Mouse (Mus musculus): ENCODE measurements at regions not wholly inside any gene's neighbourhood (a gene's known extent, or its start where the extent isn't known, plus 50 kb on each side); places are given as distances from the start of the nearest gene placed in this dataset.
A peak's percentile ranks its signal among the peaks of the same experiment; 100 is the strongest.

- no peak for ATAC-seq (ENCODE audit: low FRiP score)
These were observed 98.7 kb upstream of the Cul1 start for GRCm38 (mm10) chr6:47354515-47354914.

GRCm38 (mm10) chr6:47355500-47355899 lies 97.7 kb upstream of the Cul1 start:
- Histone ChIP-seq H3K27ac (no peak overlapping the region), H3K9ac (no peak overlapping the region), H3K36me3 (no peaks in the 10 kb centered on the region), H3K4me2 (no peak overlapping the region), H3K4me3 (no peak overlapping the region), H3K9me3 (no peaks in the 10 kb centered on the region), H3K27me3 (no peaks in the 10 kb centered on the region), H3K4me1 (replicated peaks) (no peaks in the 10 kb centered on the region)
- ATAC-seq (ENCODE audit: low FRiP score), result no peak
- WGBS, result 85% methylated on average over 7 of the region's 7 CpGs

More at GRCm38 (mm10) chr6:47354515-47354914, 98.7 kb upstream of the Cul1 start:
- Histone ChIP-seq H3K4me1 (replicated peaks) (no peaks in the 10 kb centered on the region), H3K9ac (no peak overlapping the region), H3K27me3 (no peaks in the 10 kb centered on the region), H3K4me2 (no peak overlapping the region), H3K27ac (no peak overlapping the region), H3K9me3 (no peaks in the 10 kb centered on the region), H3K4me3 (no peak overlapping the region), H3K36me3 (no peaks in the 10 kb centered on the region)
- 88% methylated on average over 2 of the region's 2 CpGs for WGBS

GRCm38 (mm10) chr6:47356500-47356899 lies 96.7 kb upstream of the Cul1 start:
- ATAC-seq (ENCODE audit: low FRiP score), result no peak
- H3K9me3 ChIP-seq, result no peaks in the 10 kb centered on the region

GRCm38 (mm10) chr6:47358686-47359085 lies 94.5 kb upstream of the Cul1 start:
- H3K9me3 ChIP-seq, result no peaks in the 10 kb centered on the region
- no peak overlapping the region for H3K4me3 ChIP-seq
- H3K9ac ChIP-seq, result no peak overlapping the region
- H3K4me1 ChIP-seq (replicated peaks), result no peaks in the 10 kb centered on the region
- no peak overlapping the region for H3K27ac ChIP-seq
- WGBS, result 48% methylated on average over 2 of the region's 2 CpGs
- no peak overlapping the region for H3K4me2 ChIP-seq
- no peak for ATAC-seq (ENCODE audit: low FRiP score)
- H3K27me3 ChIP-seq, result no peaks in the 10 kb centered on the region
- no peaks in the 10 kb centered on the region for H3K36me3 ChIP-seq

More at GRCm38 (mm10) chr6:47356500-47356899, 96.7 kb upstream of the Cul1 start:
- no peak overlapping the region for H3K27ac ChIP-seq
- no peaks in the 10 kb centered on the region for H3K4me1 ChIP-seq (replicated peaks)
- no peak overlapping the region for H3K4me3 ChIP-seq
- 77% methylated on average over 7 of the region's 7 CpGs for WGBS
- H3K27me3 ChIP-seq, result no peaks in the 10 kb centered on the region
- no peak overlapping the region for H3K4me2 ChIP-seq
- H3K36me3 ChIP-seq, result no peaks in the 10 kb centered on the region
- no peak overlapping the region for H3K9ac ChIP-seq

GRCm38 (mm10) chr6:47364002-47364401 lies 89.2 kb upstream of the Cul1 start:
- no peak for ATAC-seq (ENCODE audit: low FRiP score)
- H3K4me2 ChIP-seq, result no peak overlapping the region
- H3K36me3 ChIP-seq, result no peaks in the 10 kb centered on the region
- no peaks in the 10 kb centered on the region for H3K9me3 ChIP-seq
- H3K4me3 ChIP-seq, result no peak overlapping the region
- peaks cover 29% of the 10 kb centered on the region for H3K4me1 ChIP-seq (replicated peaks)
- 97% methylated on average over 1 of the region's 1 CpGs for WGBS
- H3K27me3 ChIP-seq, result no peaks in the 10 kb centered on the region
- H3K9ac ChIP-seq, result no peak overlapping the region
- no peak overlapping the region for H3K27ac ChIP-seq

- Histone ChIP-seq H3K36me3 (no peaks in the 10 kb centered on the region), H3K4me2 (no peak overlapping the region), H3K4me3 (no peak overlapping the region), H3K4me1 (replicated peaks) (peaks cover 29% of the 10 kb centered on the region), H3K27me3 (no peaks in the 10 kb centered on the region), H3K9me3 (no peaks in the 10 kb centered on the region), H3K9ac (no peak overlapping the region), H3K27ac (no peak overlapping the region)
- WGBS, result 64% methylated on average over 2 of the region's 2 CpGs
- no peak for ATAC-seq (ENCODE audit: low FRiP score)
These were observed 88.6 kb upstream of the Cul1 start for GRCm38 (mm10) chr6:47364556-47364955.

GRCm38 (mm10) chr6:47365651-47366645 lies 87.2 kb upstream of the Cul1 start:
- H3K4me2 ChIP-seq, result no peak overlapping the region
- 42% methylated on average over 5 of the region's 5 CpGs for WGBS
- no peaks in the 10 kb centered on the region for H3K36me3 ChIP-seq
- peak; percentile 63 for ATAC-seq (ENCODE audit: low FRiP score)
- no peak overlapping the region for H3K9ac ChIP-seq
- no peak overlapping the region for H3K4me3 ChIP-seq
- peaks cover 29% of the 10 kb centered on the region for H3K4me1 ChIP-seq (replicated peaks)
- H3K27me3 ChIP-seq, result no peaks in the 10 kb centered on the region
- no peaks in the 10 kb centered on the region for H3K9me3 ChIP-seq
- peak overlapping the region; percentile 76 for H3K27ac ChIP-seq

- Histone ChIP-seq H3K4me1 (replicated peaks) (peaks cover 29% of the 10 kb centered on the region), H3K27ac (peak overlapping the region; percentile 76), H3K27me3 (no peaks in the 10 kb centered on the region), H3K9me3 (no peaks in the 10 kb centered on the region), H3K4me2 (0 out of 2 replicates have a peak overlapping the region, but pooled peaks have one; percentile 27), H3K4me3 (no peak overlapping the region), H3K36me3 (no peaks in the 10 kb centered on the region), H3K9ac (no peak overlapping the region)
- peak; percentile 80 for ATAC-seq (ENCODE audit: low FRiP score)
- 12% methylated on average over 2 of the region's 2 CpGs for WGBS
These were observed 85.7 kb upstream of the Cul1 start for GRCm38 (mm10) chr6:47367461-47367860.

GRCm38 (mm10) chr6:47375705-47376104 lies 77.5 kb upstream of the Cul1 start:
- Histone ChIP-seq H3K4me1 (replicated peaks) (no peaks in the 10 kb centered on the region), H3K27me3 (no peaks in the 10 kb centered on the region), H3K4me2 (no peak overlapping the region), H3K9me3 (no peaks in the 10 kb centered on the region), H3K27ac (no peak overlapping the region), H3K4me3 (no peak overlapping the region), H3K36me3 (no peaks in the 10 kb centered on the region), H3K9ac (no peak overlapping the region)
- ATAC-seq (ENCODE audit: low FRiP score), result no peak
- 91% methylated on average over 4 of the region's 4 CpGs for WGBS

GRCm38 (mm10) chr6:47381451-47381850 lies 71.7 kb upstream of the Cul1 start:
- no peak overlapping the region for H3K9ac ChIP-seq
- WGBS, result 79% methylated on average over 2 of the region's 2 CpGs
- H3K27me3 ChIP-seq, result no peaks in the 10 kb centered on the region
- H3K27ac ChIP-seq, result no peak overlapping the region
- no peak for ATAC-seq (ENCODE audit: low FRiP score)
- H3K36me3 ChIP-seq, result no peaks in the 10 kb centered on the region
- no peak overlapping the region for H3K4me3 ChIP-seq
- no peaks in the 10 kb centered on the region for H3K4me1 ChIP-seq (replicated peaks)
- no peak overlapping the region for H3K4me2 ChIP-seq
- H3K9me3 ChIP-seq, result no peaks in the 10 kb centered on the region

GRCm38 (mm10) chr6:47386550-47386949 lies 66.6 kb upstream of the Cul1 start:
- Histone ChIP-seq H3K27me3 (no peaks in the 10 kb centered on the region), H3K4me2 (no peak overlapping the region), H3K9ac (no peak overlapping the region), H3K4me3 (no peak overlapping the region), H3K4me1 (replicated peaks) (peaks cover 8% of the 10 kb centered on the region; the same call in 1 of the 2 replicates), H3K27ac (no peak overlapping the region), H3K36me3 (no peaks in the 10 kb centered on the region), H3K9me3 (no peaks in the 10 kb centered on the region)
- ATAC-seq (ENCODE audit: low FRiP score), result no peak

GRCm38 (mm10) chr6:47389908-47390307 lies 63.3 kb upstream of the Cul1 start:
- Histone ChIP-seq H3K27ac (no peak overlapping the region), H3K4me2 (no peak overlapping the region), H3K4me3 (no peak overlapping the region), H3K9ac (no peak overlapping the region), H3K9me3 (no peaks in the 10 kb centered on the region), H3K4me1 (replicated peaks) (peaks cover 8% of the 10 kb centered on the region; the same call in 1 of the 2 replicates), H3K36me3 (no peaks in the 10 kb centered on the region), H3K27me3 (no peaks in the 10 kb centered on the region)
- ATAC-seq (ENCODE audit: low FRiP score), result no peak
- WGBS, result 30% methylated on average over 4 of the region's 4 CpGs

All from hindbrain, embryonic 13.5 days (tissue).